Mouse (Mus musculus) hindbrain, embryonic 11.5 days (tissue): Measurements from ENCODE around the gene Bola1. TPM values are rescaled to one million over a fixed set of nuclear protein-coding genes. Genes with fewer than 3 reads are reported as not detected.

ENCODE experiments used
- ATAC-seq: fragments of 200-750 bp; cut with Nextera tagmentation; 2 replicates; pipeline ENCODE4 v1.8.0; 2017; ENCODE audit warnings: mild to moderate bottlenecking, moderate TSS enrichment, moderate library complexity; ENCODE audit not compliant: low FRiP score
- DNase-seq: peaks from one replicate; pipeline ENCODE4 v3.0.0-alpha.2; 2015; ENCODE audit warnings: low spot score
- H3K27ac ChIP-seq: fragments of 300-500 bp; sonication (generic); 2 replicates; pipeline ENCODE4 v1.5.1; 2014; ENCODE audit warnings: mild to moderate bottlenecking, low read depth, low read length
- H3K27me3 ChIP-seq: fragments of 300-500 bp; sonication (generic); 2 replicates; pipeline ENCODE4 v1.6.1; 2014; ENCODE audit warnings: mild to moderate bottlenecking, low read length, moderate library complexity, mixed read lengths; ENCODE audit not compliant: control insufficient read depth, insufficient read depth
- H3K36me3 ChIP-seq: fragments of 300-500 bp; sonication (generic); 2 replicates; pipeline ENCODE4 v1.6.1; 2014; ENCODE audit warnings: mild to moderate bottlenecking, low read length, moderate library complexity, mixed read lengths; ENCODE audit not compliant: control insufficient read depth, insufficient read depth
- H3K4me1 ChIP-seq: fragments of 300-500 bp; sonication (generic); replicated peaks from 2 replicates; pipeline ENCODE4 v1.6.1; 2014; ENCODE audit warnings: low read length, mixed read lengths; ENCODE audit not compliant: control insufficient read depth, insufficient read depth
- H3K4me2 ChIP-seq: fragments of 300-500 bp; sonication (generic); replicated peaks from 2 replicates; pipeline ENCODE4 v1.6.1; 2014; ENCODE audit warnings: mild to moderate bottlenecking, low read depth, low read length
- H3K4me3 ChIP-seq: fragments of 300-500 bp; sonication (generic); 2 replicates; pipeline ENCODE4 v1.5.1; 2014; ENCODE audit warnings: low read depth, low read length
- H3K9ac ChIP-seq: fragments of 300-500 bp; sonication (generic); 2 replicates; pipeline ENCODE4 v1.6.1; 2014; ENCODE audit warnings: low read depth, low read length
- H3K9me3 ChIP-seq: fragments of 300-500 bp; sonication (generic); 2 replicates; pipeline ENCODE4 v1.6.1; 2016; ENCODE audit warnings: low read length; ENCODE audit not compliant: control insufficient read depth
- WGBS: fragments of 180-500 bp; shearing (Covaris S2); extraction: QIAGEN DNeasy Blood & Tissue Kit; methylation state at CpG from one replicate; pipeline ENCODE4 v1.1.7; 2014; 5-methylcytosine and 5-hydroxymethylcytosine counted together
- polyA plus RNA-seq: library from polyadenylated mRNA; unstranded; fragments of >200 nt; fragmentation: Nextera tagmentation; extraction: Ambion mirVana; gene quantifications from 2 replicates; pipeline ENCODE4 v1.2.1, GENCODE M21; 2014

Bola1 gene
- polyA plus RNA-seq, 1 experiment from 2014 or later = 73.3 TPM

DNA sequence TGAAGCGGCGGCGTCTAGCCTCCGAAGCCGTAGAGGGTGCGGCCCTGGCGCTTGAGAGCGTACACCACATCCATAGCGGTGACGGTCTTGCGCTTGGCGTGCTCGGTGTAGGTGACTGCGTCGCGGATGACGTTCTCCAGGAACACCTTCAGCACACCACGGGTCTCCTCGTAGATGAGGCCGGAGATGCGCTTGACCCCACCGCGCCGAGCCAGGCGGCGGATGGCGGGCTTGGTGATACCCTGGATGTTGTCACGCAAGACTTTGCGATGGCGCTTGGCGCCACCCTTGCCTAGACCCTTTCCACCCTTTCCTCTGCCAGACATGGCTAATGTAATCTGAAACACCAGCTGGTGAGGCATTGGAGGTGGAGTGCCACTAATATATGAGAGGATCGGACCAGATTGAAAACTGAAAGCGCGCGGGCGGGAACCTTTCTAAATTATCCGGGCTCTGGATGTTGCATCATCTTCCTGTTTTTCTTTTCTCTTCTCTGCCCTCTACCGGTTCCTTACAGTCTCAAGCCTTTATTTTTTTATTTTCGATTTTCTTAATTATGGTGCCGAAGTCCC lies 43.6 kb upstream of the Bola1 start, which contains the start of gene Hist2h4:
Gene Hist2h4 (minus strand): TSS at position 333 of the 572 bp plus-strand sequence.
- peak; percentile 89 for ATAC-seq
- Histone ChIP-seq H3K27me3 (no peaks in the 10 kb centered on the region), H3K4me1 (peaks cover 4% of the 10 kb centered on the region; the same call in 1 of the 2 replicates), H3K4me2 (peak within 1 kb of the TSS; percentile 64), H3K4me3 (peak within 1 kb of the TSS; percentile 57), H3K9me3 (no peaks in the 10 kb centered on the region), H3K9ac (peak within 1 kb of the TSS; percentile 85), H3K27ac (peak within 1 kb of the TSS; percentile 97), H3K36me3 (no peaks in the 10 kb centered on the region)
- WGBS = 0% methylated on average over 39 of the region's 40 CpGs
- peak; percentile 94 for DNase-seq

DNA sequence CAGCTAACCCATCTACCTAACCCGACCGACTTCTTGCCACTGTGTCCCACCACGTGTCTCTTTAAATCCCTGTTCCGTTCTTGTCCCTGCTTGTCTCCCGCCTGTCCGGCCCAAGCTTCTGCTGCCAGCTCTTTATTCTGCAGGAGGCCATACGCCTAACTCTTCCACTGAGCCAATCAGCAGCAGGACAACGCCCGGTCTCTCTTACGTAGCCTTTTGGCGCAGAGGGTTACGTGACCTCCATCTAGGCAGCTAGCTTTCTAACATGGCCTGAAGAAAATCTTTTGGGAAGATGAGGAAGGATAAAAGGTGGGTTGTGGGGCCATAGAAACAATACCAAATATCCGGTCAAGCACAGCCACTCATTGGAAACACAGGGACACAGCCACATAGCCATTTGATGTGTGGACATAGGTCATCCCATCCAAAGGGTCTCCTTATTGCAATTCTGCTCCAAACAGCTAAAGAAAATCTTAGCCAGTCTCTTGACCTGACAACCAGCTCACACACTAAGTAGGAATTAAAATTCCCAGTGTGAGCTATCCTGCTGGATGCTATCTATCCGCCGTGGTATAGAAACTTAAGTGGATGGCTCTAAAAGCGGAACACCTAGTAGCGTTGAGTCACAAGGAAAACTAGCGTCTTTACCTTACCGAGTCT lies 42.8 kb upstream of the Bola1 start:
- DNase-seq (peak; percentile 79), ATAC-seq (peak; percentile 83)
- 1% methylated on average over 19 of the region's 19 CpGs for WGBS
- no peaks in the 10 kb centered on the region for H3K27me3 ChIP-seq
- peak overlapping the region; percentile 85 for H3K9ac ChIP-seq
- H3K4me1 ChIP-seq = peaks cover 3% of the 10 kb centered on the region; the same call in 1 of the 2 replicates
- no peaks in the 10 kb centered on the region for H3K36me3 ChIP-seq
- H3K27ac ChIP-seq = peak overlapping the region; percentile 97
- peak overlapping the region; percentile 57 for H3K4me3 ChIP-seq
- H3K4me2 ChIP-seq = peak overlapping the region; percentile 64
- no peaks in the 10 kb centered on the region for H3K9me3 ChIP-seq

DNA sequence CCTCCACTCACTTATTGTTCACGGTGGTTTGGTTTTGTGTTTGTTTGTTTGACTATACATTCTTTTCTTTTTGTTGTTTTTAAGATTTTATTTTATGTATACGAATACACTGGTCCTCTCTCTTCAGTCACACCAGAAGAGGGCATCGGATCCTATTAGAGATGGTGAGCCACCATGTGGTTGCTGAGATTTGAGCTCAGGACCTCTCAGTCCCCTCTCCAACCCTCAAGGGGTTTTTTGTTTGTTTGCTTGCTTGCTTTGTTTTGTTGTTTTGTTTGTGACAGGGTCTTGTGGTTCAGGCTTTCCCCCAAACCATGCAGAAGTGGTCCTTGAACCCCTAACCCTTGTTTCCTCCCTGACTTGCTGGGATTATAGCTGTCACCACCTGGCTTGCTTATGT lies 42.1 kb upstream of the Bola1 start:
- no peak for DNase-seq
- H3K4me1 ChIP-seq = peaks cover 3% of the 10 kb centered on the region; the same call in 1 of the 2 replicates
- H3K4me3 ChIP-seq = peak overlapping the region; percentile 57; the same call in 1 of the 2 replicates
- 63% methylated on average over 3 of the region's 3 CpGs for WGBS
- H3K27ac ChIP-seq = peak overlapping the region; percentile 97
- no peak for ATAC-seq
- no peaks in the 10 kb centered on the region for H3K36me3 ChIP-seq
- no peaks in the 10 kb centered on the region for H3K9me3 ChIP-seq
- H3K9ac ChIP-seq = peak overlapping the region; percentile 85
- H3K4me2 ChIP-seq = peak overlapping the region; percentile 64
- no peaks in the 10 kb centered on the region for H3K27me3 ChIP-seq

DNA sequence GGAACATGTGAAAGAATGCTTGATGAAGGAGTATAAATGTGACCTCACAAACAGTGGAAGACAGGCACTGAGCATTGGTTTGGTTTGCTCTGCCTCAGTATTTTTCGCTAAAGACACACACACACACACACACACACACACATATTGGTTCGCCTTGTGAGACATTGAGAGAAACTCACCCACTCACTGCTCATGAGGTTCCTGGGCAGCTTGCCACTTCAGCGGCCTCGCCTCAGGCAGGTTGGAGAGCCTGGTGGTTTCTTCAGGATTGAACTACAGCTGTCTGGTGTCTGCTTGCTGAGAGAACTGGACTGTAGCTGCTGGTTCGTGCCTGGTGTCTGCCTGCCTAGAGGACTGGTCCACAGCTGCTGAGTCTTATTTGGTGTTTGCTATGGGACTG lies 40.7 kb upstream of the Bola1 start:
- DNase-seq = no peak
- no peak overlapping the region for H3K4me2 ChIP-seq
- no peaks in the 10 kb centered on the region for H3K36me3 ChIP-seq
- WGBS = 94% methylated on average over 5 of the region's 5 CpGs
- H3K9ac ChIP-seq = no peak overlapping the region
- no peaks in the 10 kb centered on the region for H3K9me3 ChIP-seq
- H3K4me1 ChIP-seq = peaks cover 3% of the 10 kb centered on the region; the same call in 1 of the 2 replicates
- H3K27ac ChIP-seq = no peak overlapping the region
- no peak for ATAC-seq
- H3K27me3 ChIP-seq = no peaks in the 10 kb centered on the region
- H3K4me3 ChIP-seq = no peak overlapping the region

DNA sequence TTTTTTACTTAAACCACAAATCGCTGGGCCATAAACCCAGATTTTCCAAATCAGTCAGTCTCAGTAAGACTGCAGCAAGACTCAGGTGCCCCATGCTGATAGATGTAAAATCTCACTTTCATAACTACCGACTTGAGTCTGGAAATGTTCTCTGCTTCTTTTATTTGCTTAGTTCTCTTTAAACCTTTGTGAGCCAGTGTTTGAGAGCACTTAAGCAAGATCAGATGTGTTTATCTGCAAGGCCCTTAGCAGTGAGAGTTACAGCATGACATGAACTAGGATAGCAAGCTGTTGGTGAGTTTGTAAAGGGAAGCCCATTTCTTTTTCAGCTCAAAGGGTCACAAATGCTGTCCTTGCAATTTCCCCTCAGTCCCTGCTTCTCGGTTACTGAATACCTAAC lies 37.7 kb upstream of the Bola1 start:
- no peak overlapping the region for H3K4me2 ChIP-seq
- ATAC-seq (no peak), DNase-seq (no peak)
- H3K36me3 ChIP-seq = no peaks in the 10 kb centered on the region
- H3K27ac ChIP-seq = no peak overlapping the region
- WGBS = 77% methylated on average over 3 of the region's 3 CpGs
- H3K9me3 ChIP-seq = no peaks in the 10 kb centered on the region
- no peak overlapping the region for H3K4me3 ChIP-seq
- peaks cover 3% of the 10 kb centered on the region; the same call in 1 of the 2 replicates for H3K4me1 ChIP-seq
- no peak overlapping the region for H3K9ac ChIP-seq
- no peaks in the 10 kb centered on the region for H3K27me3 ChIP-seq

DNA sequence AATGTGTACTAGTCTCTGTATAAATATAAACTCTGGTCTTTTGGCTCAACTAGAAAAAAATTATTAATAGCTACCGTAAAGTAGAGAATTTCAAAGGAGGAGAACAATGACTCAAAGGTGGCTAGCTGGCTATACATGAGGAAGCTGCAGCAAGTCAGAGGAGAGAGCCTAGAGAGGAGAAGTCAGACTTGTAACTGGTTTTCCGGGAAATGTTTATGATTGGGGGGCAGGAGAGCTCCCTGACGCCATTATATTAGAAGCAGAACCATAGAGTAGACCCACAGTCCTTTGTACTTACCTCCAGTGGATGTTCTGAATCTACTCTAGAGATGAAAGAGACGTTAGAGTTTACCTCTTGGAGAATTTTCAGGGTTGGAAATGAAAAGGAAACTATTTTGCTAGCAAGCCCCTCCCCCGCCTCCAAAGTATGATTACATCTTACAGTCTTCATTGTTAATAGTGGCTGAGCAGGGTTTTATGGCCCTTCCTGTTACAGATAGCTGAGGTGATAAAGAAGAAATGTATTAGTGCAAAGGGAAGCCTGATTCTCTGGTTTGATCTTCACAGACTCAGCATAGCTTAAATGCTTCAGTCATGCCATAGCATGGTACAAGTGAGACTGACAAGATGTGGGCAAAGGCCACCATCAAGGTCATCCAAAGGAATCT lies 36.6 kb upstream of the Bola1 start:
- ATAC-seq (no peak), DNase-seq (no peak)
- Histone ChIP-seq H3K9ac (no peak overlapping the region), H3K9me3 (no peaks in the 10 kb centered on the region), H3K4me1 (no peaks in the 10 kb centered on the region), H3K27ac (no peak overlapping the region), H3K4me3 (no peak overlapping the region), H3K36me3 (no peaks in the 10 kb centered on the region), H3K4me2 (no peak overlapping the region), H3K27me3 (no peaks in the 10 kb centered on the region)
- 87% methylated on average over 5 of the region's 5 CpGs for WGBS

DNA sequence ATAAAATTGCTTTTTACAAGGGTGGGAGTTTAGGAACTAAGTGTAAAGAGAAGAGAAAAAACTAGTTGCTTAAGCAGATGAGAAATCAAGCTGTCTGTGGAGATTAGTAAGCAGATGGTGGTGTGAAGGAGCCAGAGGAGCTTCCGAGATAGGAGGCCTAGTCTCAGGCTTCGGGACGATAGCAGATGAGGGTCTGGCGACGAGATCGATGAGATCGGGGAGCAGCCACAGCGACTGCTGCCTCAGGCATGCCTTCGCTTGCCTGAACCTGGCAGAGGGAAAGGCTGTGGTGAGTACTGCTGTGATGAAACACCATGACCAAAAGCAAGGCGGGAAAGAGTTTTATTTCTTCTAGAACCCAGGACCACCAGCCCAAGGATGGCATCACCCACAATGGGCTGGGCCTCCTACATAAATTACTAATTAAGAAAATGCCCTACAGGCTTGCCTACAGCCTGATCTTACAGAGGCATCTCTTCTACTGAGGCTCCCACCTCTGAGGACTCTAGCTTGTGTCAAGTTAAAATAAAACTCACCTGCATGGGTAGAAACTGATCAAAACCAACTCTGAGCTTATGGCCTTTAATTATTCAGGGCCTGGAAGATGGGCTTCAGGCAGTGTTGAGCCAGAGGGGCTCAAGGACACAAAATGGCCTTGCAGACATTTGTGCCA lies 35.3 kb upstream of the Bola1 start:
- Histone ChIP-seq H3K9me3 (no peaks in the 10 kb centered on the region), H3K36me3 (no peaks in the 10 kb centered on the region), H3K9ac (no peak overlapping the region), H3K27me3 (no peaks in the 10 kb centered on the region), H3K4me3 (no peak overlapping the region), H3K27ac (no peak overlapping the region), H3K4me2 (no peak overlapping the region; the same call in 1 of the 2 replicates), H3K4me1 (no peaks in the 10 kb centered on the region)
- WGBS = 56% methylated on average over 10 of the region's 10 CpGs
- ATAC-seq (no peak), DNase-seq (peak; percentile 39)

DNA sequence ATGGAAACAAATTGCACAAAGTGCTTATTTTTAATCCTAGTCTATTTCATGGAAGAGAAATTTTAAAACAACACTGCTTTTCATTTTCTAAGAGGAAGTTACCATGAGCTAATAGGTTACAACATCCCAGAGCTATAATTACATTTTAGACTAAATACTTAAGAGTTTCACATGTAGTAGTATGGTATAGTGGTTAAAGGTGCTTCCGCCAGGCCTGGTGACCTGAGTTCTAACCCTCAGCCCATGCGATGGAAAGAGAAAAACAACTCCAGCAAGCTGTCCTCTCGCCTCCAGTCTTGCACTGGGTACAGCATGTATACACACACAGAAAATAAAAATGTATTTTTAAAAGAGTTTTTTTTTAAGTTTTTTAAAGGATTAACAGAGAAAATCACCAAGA lies 32.3 kb upstream of the Bola1 start:
- no peak overlapping the region for H3K9ac ChIP-seq
- peaks cover 2% of the 10 kb centered on the region; the same call in 1 of the 2 replicates for H3K4me1 ChIP-seq
- no peaks in the 10 kb centered on the region for H3K36me3 ChIP-seq
- whole genome bisulfite sequencing = 82% methylated on average over 3 of the region's 3 CpGs
- no peak for ATAC-seq
- no peak overlapping the region for H3K4me2 ChIP-seq
- no peak overlapping the region for H3K4me3 ChIP-seq
- H3K9me3 ChIP-seq = no peaks in the 10 kb centered on the region
- no peak for DNase-seq
- no peaks in the 10 kb centered on the region for H3K27me3 ChIP-seq
- no peak overlapping the region for H3K27ac ChIP-seq
